Mouse (Mus musculus) stomach, embryonic 15.5 days (tissue): Measurements from ENCODE around the gene Sema4c. TPM values are rescaled to one million over a fixed set of nuclear protein-coding genes. Genes with fewer than 3 reads are reported as not detected.

Source experiments
- ATAC-seq: fragments of 200-750 bp; cut with Nextera tagmentation; 2 replicates; pipeline ENCODE4 v1.8.0; 2017; ENCODE audit warnings: low read depth, moderate number of reproducible peaks, moderate TSS enrichment; ENCODE audit not compliant: insufficient read depth, low FRiP score
- H3K27ac ChIP-seq: fragments of 300-500 bp; sonication (generic); 2 replicates; pipeline ENCODE4 v1.5.1; 2015; ENCODE audit warnings: mild to moderate bottlenecking, inconsistent platforms
- H3K27me3 ChIP-seq: fragments of 300-500 bp; sonication (generic); replicated peaks from 2 replicates; pipeline ENCODE4 v1.6.1; 2015; ENCODE audit warnings: inconsistent platforms
- H3K36me3 ChIP-seq: fragments of 300-500 bp; sonication (generic); 2 replicates; pipeline ENCODE4 v1.6.1; 2015; ENCODE audit warnings: inconsistent platforms
- H3K4me1 ChIP-seq: fragments of 300-500 bp; sonication (generic); 2 replicates; pipeline ENCODE4 v1.6.1; 2015; ENCODE audit warnings: inconsistent platforms
- H3K4me2 ChIP-seq: fragments of 300-500 bp; sonication (generic); 2 replicates; pipeline ENCODE4 v1.6.1; 2015; ENCODE audit warnings: mild to moderate bottlenecking, inconsistent platforms
- H3K4me3 ChIP-seq: fragments of 300-500 bp; sonication (generic); replicated peaks from 2 replicates; pipeline ENCODE4 v1.5.1; 2015; ENCODE audit warnings: inconsistent platforms
- H3K9ac ChIP-seq: fragments of 300-500 bp; sonication (generic); 2 replicates; pipeline ENCODE4 v1.6.1; 2015; ENCODE audit warnings: inconsistent platforms
- H3K9me3 ChIP-seq: fragments of 300-500 bp; sonication (generic); 2 replicates; pipeline ENCODE4 v1.6.1; 2016; ENCODE audit warnings: inconsistent platforms
- WGBS: fragments of 180-500 bp; shearing (Covaris S2); methylation state at CpG from one replicate; pipeline ENCODE4 v1.1.7; 2015; 5-methylcytosine and 5-hydroxymethylcytosine counted together
- polyA plus RNA-seq: library from polyadenylated mRNA; unstranded; fragments of >200 nt; fragmentation: Nextera tagmentation; extraction: Ambion mirVana; gene quantifications from 2 replicates; pipeline ENCODE4 v1.2.1, GENCODE M21; 2015

The Sema4c gene
- 13.6 and 15.0 TPM in 2 replicates for polyA plus RNA-seq

DNA sequence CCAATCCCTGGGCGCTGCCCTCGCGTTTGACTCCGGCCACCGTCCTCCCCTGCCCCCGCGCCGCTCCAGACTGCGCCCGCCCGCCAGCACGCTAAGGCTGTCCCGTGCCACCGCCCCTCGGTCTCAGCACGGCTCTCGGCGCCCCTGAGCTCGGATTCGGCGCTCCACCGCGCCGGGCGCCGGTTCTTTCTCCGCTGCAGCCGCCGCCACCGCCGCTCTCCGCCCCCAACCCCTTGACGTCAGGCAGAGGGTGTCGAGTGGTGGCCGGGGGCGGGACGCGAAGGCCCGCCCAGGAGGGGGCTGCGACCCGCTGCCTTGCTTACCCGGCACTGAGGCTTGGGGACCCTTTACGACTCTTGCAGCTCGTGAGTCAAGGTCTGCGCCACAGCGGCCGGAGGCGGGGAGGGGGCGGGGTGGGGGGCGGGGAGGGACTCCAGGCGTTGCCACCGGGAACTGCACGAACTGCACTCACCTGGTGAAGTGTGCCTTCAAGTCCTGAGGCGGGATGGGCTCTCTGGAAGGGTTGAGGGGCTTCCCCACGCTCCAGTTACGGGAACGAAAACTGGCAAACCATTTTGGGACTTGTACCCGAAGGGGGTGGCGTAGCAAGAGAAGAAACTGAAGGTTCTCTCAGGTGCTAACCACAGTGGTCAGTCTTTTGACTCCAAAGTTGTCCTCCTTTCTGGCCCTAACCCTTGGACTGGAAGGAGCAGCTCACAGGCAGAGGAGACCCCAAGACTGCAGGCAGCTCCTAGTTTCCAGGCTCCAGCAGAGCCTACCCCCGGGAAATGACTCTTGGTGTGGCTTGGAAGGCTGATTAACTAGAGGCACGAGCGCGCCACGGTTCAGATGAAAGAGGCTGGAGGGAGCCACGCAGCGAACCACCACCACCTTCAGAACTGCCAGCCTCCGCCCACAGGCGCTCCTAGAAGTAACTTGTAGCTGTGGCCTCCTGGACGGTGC, at the start of gene Sema4c:
TSS of gene Sema4c (minus strand) at position 319 of the 963 bp plus-strand sequence.
- Histone ChIP-seq H3K4me2 (peak within 1 kb of the TSS; percentile 68), H3K9ac (peak within 1 kb of the TSS; percentile 91), H3K27me3 (no peaks in the 10 kb centered on the region), H3K4me3 (peak within 1 kb of the TSS; percentile 93), H3K9me3 (no peaks in the 10 kb centered on the region), H3K36me3 (peaks cover 19% of the 10 kb centered on the region), H3K27ac (peak within 1 kb of the TSS; percentile 99), H3K4me1 (peaks cover 46% of the 10 kb centered on the region)
- 2% methylated on average over 69 of the region's 69 CpGs for WGBS
- ATAC-seq, result peak; percentile 63

DNA sequence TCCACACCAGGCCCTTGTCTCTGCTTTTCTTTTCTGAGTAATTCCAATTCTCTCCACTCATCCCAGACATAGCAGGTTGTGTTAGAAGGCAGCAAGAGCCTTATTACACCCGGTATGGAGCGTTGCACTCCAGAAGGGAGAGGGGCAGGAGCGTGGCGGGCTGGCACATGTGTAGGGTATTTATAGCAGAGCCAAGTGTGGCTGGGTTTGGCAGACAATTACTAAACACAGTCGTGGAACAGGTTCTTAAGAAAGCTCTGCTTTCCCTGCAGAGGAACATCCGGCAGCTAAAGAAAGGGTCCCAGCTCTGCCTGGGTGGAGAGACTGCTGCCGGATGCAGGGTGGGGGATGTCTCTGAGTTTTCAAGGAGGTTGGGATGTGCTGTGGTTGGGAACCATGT, 48.8 kb upstream of the Sema4c start:
- Histone ChIP-seq H3K9ac (no peak overlapping the region), H3K4me2 (no peak overlapping the region), H3K4me3 (no peak overlapping the region), H3K36me3 (no peaks in the 10 kb centered on the region), H3K27me3 (no peaks in the 10 kb centered on the region), H3K4me1 (peaks cover 16% of the 10 kb centered on the region; the same call in 1 of the 2 replicates), H3K27ac (peak overlapping the region; percentile 79), H3K9me3 (no peaks in the 10 kb centered on the region)
- ATAC-seq, result no peak
- 49% methylated on average over 7 of the region's 7 CpGs for WGBS

DNA sequence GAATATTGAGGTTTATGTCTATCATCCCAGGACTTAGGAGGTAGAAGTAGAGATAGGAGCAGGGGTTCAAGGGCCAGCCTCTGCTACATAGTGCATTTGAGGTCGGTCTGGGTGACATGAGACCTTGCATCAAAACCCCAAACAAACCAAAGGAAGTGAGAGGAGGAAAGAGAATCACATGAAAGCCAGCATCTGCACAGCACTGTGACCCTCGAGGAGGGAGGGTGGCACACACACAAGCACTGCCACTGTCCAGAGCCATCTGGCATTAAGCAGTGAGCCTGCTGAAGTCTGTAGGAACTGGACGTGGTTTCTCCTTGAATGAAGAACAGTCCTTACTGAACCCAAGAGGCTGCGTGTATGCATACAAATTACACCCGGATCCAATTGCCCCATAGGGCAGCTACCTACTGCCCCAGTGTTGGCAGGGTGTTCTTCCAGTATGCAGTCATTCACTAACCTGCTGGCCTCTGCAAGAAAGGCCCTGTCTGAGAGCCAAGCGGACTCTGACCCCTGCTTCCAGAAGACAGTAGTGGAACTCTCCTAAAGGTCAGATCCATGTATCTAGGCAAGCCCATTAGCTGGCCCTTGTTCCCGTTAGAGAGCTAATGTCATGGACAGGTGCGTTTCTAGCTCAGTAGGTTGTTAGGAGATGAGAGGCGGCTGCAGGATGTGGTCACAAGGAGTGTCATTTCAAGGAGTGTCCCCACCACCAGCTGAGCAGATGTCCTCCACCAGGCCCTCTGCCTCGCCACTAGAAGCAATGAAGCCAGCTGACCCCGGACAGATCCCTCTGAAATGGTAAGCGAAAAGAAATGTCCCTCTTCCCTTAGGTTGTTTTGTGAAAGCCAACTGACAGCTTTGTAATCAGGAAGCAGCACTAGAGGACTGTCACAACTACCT, 46.4 kb upstream of the Sema4c start:
- H3K4me1 ChIP-seq, result 0 out of 2 replicates have a peak, but pooled peaks cover 10% of the 10 kb centered on the region
- WGBS, result 75% methylated on average over 12 of the region's 12 CpGs
- no peak overlapping the region for H3K4me2 ChIP-seq
- no peak for ATAC-seq
- H3K9ac ChIP-seq, result no peak overlapping the region
- peak overlapping the region; percentile 80 for H3K27ac ChIP-seq
- no peaks in the 10 kb centered on the region for H3K36me3 ChIP-seq
- no peaks in the 10 kb centered on the region for H3K27me3 ChIP-seq
- H3K4me3 ChIP-seq, result no peak overlapping the region
- no peaks in the 10 kb centered on the region for H3K9me3 ChIP-seq

DNA sequence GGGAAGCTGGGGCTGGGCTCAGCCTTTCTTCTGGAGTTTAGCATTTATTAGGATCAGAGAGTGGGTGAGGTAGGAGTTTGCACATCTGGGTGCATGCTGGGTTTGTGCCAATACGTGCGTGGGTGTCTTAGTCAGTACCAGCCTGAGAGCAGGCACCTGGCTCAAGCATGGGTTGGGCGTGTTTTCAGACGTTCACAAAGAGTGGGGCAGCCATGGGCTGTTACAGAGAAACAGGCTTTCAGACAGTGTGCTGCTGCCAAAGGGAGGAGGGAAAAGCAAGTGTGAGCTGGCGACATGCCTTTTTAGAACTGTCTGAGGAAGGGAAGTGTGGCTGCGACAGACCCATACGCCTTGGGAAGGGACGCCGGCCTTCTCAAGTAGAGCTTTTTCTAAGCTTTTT, 45.2 kb upstream of the Sema4c start:
- H3K27ac ChIP-seq, result peak overlapping the region; percentile 80
- no peaks in the 10 kb centered on the region for H3K27me3 ChIP-seq
- no peaks in the 10 kb centered on the region for H3K9me3 ChIP-seq
- H3K36me3 ChIP-seq, result no peaks in the 10 kb centered on the region
- 37% methylated on average over 9 of the region's 9 CpGs for WGBS
- no peak overlapping the region for H3K4me3 ChIP-seq
- H3K4me1 ChIP-seq, result 0 out of 2 replicates have a peak, but pooled peaks cover 7% of the 10 kb centered on the region
- ATAC-seq, result peak; percentile 72
- no peak overlapping the region for H3K9ac ChIP-seq
- no peak overlapping the region for H3K4me2 ChIP-seq

DNA sequence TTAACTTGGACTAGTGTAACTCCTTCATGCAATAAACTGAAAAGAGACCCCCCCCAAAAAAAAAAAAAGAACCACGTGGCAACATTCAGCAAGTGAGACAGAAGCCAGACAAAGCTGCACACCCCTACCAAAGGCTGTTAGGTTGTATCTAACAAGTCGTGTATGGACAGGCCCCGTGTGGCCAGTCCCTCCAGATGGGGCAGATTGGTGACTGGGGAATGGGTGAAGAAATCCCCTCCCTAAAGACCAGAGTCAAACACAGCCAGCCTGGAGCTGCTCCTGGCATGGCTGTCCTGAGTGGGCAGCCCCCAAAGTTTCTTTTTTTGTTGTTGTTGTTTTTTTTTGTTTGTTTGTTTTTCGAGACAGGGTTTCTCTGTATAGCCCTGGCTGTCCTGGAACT, 44.1 kb upstream of the Sema4c start:
- H3K27ac ChIP-seq, result no peak overlapping the region
- H3K9ac ChIP-seq, result no peak overlapping the region
- WGBS, result 50% methylated on average over 4 of the region's 4 CpGs
- H3K36me3 ChIP-seq, result no peaks in the 10 kb centered on the region
- no peaks in the 10 kb centered on the region for H3K27me3 ChIP-seq
- ATAC-seq, result no peak
- H3K4me2 ChIP-seq, result no peak overlapping the region
- H3K9me3 ChIP-seq, result no peaks in the 10 kb centered on the region
- 0 out of 2 replicates have a peak, but pooled peaks cover 6% of the 10 kb centered on the region for H3K4me1 ChIP-seq
- no peak overlapping the region for H3K4me3 ChIP-seq

DNA sequence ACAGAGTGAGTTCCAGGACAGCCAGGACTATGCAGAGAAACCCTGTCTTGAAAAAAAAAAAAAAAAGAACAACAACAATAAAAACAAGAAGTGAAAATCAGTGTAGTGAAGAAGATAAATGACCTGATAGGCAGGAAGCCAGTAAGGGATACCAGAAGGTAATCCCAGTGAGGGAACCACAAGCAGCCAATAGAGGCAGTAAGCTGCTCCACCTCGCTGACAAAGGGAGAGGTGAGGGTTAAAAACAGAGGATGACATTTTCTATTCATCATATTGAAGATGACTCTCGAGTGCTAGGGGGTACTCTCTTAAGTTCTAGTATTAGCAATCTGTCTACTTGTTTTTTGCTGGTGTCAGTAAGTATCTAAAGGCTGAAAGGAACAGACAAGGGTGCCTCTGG, 40.3 kb upstream of the Sema4c start:
- no peaks in the 10 kb centered on the region for H3K27me3 ChIP-seq
- WGBS, result 54% methylated on average over 2 of the region's 2 CpGs

DNA sequence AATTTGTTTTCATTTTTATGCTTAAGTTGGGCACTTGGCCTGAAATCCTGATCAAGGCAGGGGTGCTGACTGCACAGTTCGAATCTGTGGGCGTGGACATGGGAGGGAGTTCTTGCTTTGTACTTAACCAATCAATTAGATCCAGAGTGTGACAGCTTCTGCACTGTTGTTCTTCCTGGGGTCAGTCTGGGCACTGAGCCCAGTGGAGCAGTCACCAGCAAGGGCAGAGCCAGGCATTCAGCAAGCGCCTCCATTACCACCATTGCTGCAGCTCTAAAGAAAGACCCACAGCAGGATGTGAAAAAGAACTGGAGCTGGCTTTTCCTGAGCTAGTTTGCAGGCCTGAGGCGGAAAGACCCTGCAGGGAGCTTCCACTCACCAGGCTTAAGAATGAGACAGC, 38.0 kb upstream of the Sema4c start:
- peak overlapping the region; percentile 83 for H3K27ac ChIP-seq
- peak overlapping the region; percentile 5; the same call in 1 of the 2 replicates for H3K4me2 ChIP-seq
- H3K9me3 ChIP-seq, result no peaks in the 10 kb centered on the region
- no peak overlapping the region for H3K4me3 ChIP-seq
- 45% methylated on average over 4 of the region's 4 CpGs for WGBS
- H3K9ac ChIP-seq, result no peak overlapping the region
- no peaks in the 10 kb centered on the region for H3K27me3 ChIP-seq
- peaks cover 17% of the 10 kb centered on the region for H3K4me1 ChIP-seq
- H3K36me3 ChIP-seq, result no peaks in the 10 kb centered on the region
- ATAC-seq, result peak; percentile 78; the same call in 1 of the 2 replicates

More for the DNA sequence above, 40.3 kb upstream of the Sema4c start:
- Histone ChIP-seq H3K9me3 (no peaks in the 10 kb centered on the region), H3K9ac (no peak overlapping the region), H3K36me3 (no peaks in the 10 kb centered on the region), H3K4me2 (no peak overlapping the region), H3K27ac (no peak overlapping the region), H3K4me1 (peaks cover 15% of the 10 kb centered on the region), H3K4me3 (no peak overlapping the region)
- no peak for ATAC-seq

DNA sequence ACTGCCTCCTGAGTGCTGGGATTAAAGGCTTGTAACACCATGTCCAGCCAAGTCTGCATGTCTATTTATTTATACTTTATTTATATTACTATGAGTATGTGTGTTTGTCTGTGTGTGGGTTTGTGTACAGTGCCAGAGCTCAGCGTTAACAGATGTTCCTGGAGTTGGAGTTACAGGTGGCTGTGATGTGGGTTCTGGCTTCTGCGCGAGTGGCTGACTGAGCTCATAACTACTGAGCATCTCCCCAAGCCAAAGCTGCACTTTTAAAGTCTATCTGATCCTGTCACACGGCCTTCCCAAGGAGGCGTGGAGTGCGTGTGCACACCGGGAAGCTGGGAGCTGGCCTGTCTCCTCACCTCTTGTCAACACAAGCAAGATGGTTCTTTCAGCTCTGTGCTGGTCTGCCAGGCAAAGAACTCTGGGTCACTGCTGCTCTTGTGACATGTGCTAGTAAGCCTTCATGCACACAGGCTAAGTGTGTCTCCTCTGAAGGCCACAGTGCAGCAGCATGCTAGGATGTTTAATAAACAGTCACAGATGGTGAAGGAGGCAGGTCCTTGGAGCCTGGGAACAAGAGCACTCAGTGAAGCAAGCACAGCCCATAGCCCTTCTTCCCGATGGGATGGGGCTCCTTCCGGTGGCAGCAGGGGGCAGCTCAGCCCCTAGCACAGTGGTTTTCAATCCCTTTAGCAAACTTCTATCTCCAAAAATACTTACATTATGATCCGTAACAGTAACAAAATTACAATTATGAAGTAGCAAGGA, 37.2 kb upstream of the Sema4c start:
- H3K9ac ChIP-seq, result no peak overlapping the region
- H3K4me3 ChIP-seq, result no peak overlapping the region
- no peaks in the 10 kb centered on the region for H3K27me3 ChIP-seq
- H3K9me3 ChIP-seq, result no peaks in the 10 kb centered on the region
- peaks cover 25% of the 10 kb centered on the region for H3K4me1 ChIP-seq
- H3K4me2 ChIP-seq, result no peak overlapping the region
- peak; percentile 68 for ATAC-seq
- H3K27ac ChIP-seq, result peak overlapping the region; percentile 83
- 48% methylated on average over 10 of the region's 10 CpGs for WGBS
- H3K36me3 ChIP-seq, result no peaks in the 10 kb centered on the region

DNA sequence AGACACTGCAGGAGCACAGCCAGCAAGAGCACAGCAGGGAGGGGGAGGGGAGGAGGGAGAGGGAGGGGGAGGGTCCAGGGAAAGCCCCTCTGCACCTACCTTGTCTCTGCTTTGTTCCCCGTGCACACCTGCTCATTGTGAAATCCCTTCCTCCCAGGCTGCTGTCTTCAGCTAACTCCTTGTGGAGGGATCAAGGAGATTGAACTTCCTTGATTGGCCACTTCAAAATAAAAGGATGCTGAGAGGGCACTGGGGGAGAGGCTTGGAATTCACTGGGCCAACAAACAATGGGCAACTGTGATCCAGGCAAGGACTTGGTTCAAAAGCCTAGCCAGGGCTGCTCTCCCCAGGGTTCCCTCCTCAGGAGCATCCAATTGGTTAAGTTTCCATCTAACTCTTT, 35.0 kb upstream of the Sema4c start:
- Histone ChIP-seq H3K4me3 (no peak overlapping the region), H3K36me3 (no peaks in the 10 kb centered on the region), H3K9me3 (no peaks in the 10 kb centered on the region), H3K9ac (no peak overlapping the region), H3K27me3 (no peaks in the 10 kb centered on the region), H3K4me2 (no peak overlapping the region), H3K27ac (no peak overlapping the region), H3K4me1 (peaks cover 48% of the 10 kb centered on the region)
- no peak for ATAC-seq
- WGBS, result 27% methylated on average over 1 of the region's 1 CpGs

DNA sequence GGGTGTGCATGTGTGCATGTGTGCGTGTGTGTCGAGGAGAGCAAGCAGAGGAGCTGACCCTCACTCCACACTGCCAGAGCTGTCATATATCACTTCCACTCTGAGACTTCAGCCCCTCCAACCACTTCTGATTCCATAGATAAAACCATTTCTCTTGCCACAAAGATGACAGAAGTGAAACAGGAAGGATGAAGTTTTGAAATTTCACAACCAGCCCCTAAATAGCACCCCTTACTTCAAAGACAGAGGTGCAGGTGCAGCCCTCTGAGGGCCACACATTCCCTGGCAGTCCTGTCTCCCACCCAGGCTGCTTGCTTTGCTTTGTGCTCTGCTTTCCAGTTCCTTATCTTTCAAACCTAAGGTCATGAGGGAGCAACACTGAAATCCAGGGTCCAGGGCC, 33.3 kb upstream of the Sema4c start:
- H3K4me1 ChIP-seq, result peaks cover 59% of the 10 kb centered on the region
- no peak overlapping the region for H3K4me2 ChIP-seq
- no peaks in the 10 kb centered on the region for H3K36me3 ChIP-seq
- no peaks in the 10 kb centered on the region for H3K27me3 ChIP-seq
- H3K4me3 ChIP-seq, result no peak overlapping the region
- no peaks in the 10 kb centered on the region for H3K9me3 ChIP-seq
- 71% methylated on average over 2 of the region's 2 CpGs for WGBS
- H3K27ac ChIP-seq, result no peak overlapping the region
- H3K9ac ChIP-seq, result no peak overlapping the region
- ATAC-seq, result no peak

DNA sequence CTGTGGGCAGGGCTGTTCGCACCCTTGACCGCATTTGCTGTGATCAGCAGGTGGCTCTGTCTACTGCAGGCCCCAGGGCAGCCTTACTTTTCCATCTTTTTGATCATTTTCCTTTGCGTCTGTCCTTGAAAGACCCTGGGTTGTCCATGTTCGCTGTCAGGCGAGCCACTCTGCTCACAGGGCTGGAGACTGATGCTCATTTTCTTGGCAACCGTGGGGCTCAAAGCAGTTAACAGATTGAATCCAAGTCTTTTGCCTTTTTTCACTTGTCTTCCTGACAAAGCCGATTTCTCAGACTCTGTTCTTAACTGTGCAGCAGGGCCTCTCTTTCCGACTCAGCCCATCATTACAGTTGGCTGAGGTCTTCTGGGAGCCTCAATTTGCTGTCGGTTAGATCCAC, 32.5 kb upstream of the Sema4c start:
- H3K27ac ChIP-seq, result 0 out of 2 replicates have a peak overlapping the region, but pooled peaks have one; percentile 2
- H3K36me3 ChIP-seq, result no peaks in the 10 kb centered on the region
- H3K4me1 ChIP-seq, result peaks cover 52% of the 10 kb centered on the region
- no peak for ATAC-seq
- H3K4me3 ChIP-seq, result no peak overlapping the region
- WGBS, result 58% methylated on average over 9 of the region's 9 CpGs
- H3K27me3 ChIP-seq, result no peaks in the 10 kb centered on the region
- H3K4me2 ChIP-seq, result no peak overlapping the region
- no peak overlapping the region for H3K9ac ChIP-seq
- H3K9me3 ChIP-seq, result no peaks in the 10 kb centered on the region
